Mouse (Mus musculus) C2C12 (cell line): ENCODE data around the gene Cab39l.

Experiments used
- CEBPB ChIP-seq: IDR thresholded peaks from one replicate; pipeline ENCODE4 v1.6.1; 2011; ENCODE audit warnings: low read depth, mild to moderate bottlenecking, control low read depth, moderate library complexity
- CTCF ChIP-seq: IDR thresholded peaks from one replicate; pipeline ENCODE4 v1.5.1; 2011; ENCODE audit not compliant: control insufficient read depth, insufficient read depth, insufficient read length
- MYOD1 ChIP-seq: IDR thresholded peaks from one replicate; pipeline ENCODE4 v1.6.1; 2011; ENCODE audit warnings: low read depth; ENCODE audit not compliant: control insufficient read depth, insufficient read length
- USF1 ChIP-seq: IDR thresholded peaks from one replicate; pipeline ENCODE4 v1.6.1; 2011; ENCODE audit warnings: low read depth, mild to moderate bottlenecking, control low read depth, moderate library complexity

DNA sequence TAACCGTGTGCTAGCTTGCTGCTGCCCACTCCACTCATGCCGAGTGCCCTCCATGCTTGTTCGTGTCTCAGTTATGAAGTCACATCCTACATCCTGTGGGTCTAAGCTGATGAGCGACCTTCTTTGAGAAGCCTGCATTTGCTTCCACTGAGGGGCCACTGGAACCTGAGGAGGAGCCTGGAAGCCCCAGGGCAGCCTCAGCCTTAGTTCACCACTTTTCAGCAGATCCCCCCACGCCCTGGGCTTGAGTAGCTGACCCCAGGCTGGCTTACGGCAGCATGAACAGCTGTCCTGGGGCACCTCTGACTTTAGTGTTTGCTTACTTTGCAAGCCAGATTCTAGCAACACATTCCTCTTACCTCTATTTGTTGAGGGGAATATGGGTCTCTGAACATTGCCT lies 126.0 kb downstream of the Cab39l start:
- no peak for TF ChIP-seq CTCF
- no peak for TF ChIP-seq USF1
- no peak for TF ChIP-seq CEBPB
- TF ChIP-seq MYOD1 = no peak
